Mouse (Mus musculus) right cerebral cortex, postnatal 36 days (tissue): ENCODE measurements around the gene Creb3l1.
A peak's percentile ranks its signal among the peaks of the same experiment; 100 is the strongest.

ENCODE experiments used
- DNase-seq, 2 experiments: peaks; one replicate each; pipeline ENCODE4 v3.0.0; 2022; ENCODE audit warnings: low spot score in 2 of 2, mixed read lengths in 1 of 2

The Creb3l1 gene

GRCm38 (mm10) chr2:92024274-92024672 lies at the start of gene Creb3l1:
Gene Creb3l1, minus strand, starts transcription at chr2:92024502.
- no peak for DNase-seq

- no peak for DNase-seq
Observed at GRCm38 (mm10) chr2:92071143-92071542, 46.8 kb upstream of the Creb3l1 start.

- no peak for DNase-seq
Observed at GRCm38 (mm10) chr2:92069630-92070029, 45.3 kb upstream of the Creb3l1 start.

GRCm38 (mm10) chr2:92067600-92067999 lies 43.3 kb upstream of the Creb3l1 start:
- no peak for DNase-seq

- DNase-seq, result no peak
Observed at GRCm38 (mm10) chr2:92066899-92067298, 42.6 kb upstream of the Creb3l1 start.

GRCm38 (mm10) chr2:92065938-92066337 lies 41.6 kb upstream of the Creb3l1 start:
- no peak for DNase-seq

GRCm38 (mm10) chr2:92065269-92065888 lies 41.1 kb upstream of the Creb3l1 start:
- DNase-seq, result no peak

- no peak for DNase-seq
Observed at GRCm38 (mm10) chr2:92063106-92063505, 38.8 kb upstream of the Creb3l1 start.

GRCm38 (mm10) chr2:92061337-92061736 lies 37.0 kb upstream of the Creb3l1 start:
- DNase-seq, result no peak

- no peak for DNase-seq
Observed at GRCm38 (mm10) chr2:92060291-92060690, 36.0 kb upstream of the Creb3l1 start.

- DNase-seq, result peak; percentile 53 to 67
Observed at GRCm38 (mm10) chr2:92059481-92060220, 35.3 kb upstream of the Creb3l1 start.

- no peak for DNase-seq
Observed at GRCm38 (mm10) chr2:92058936-92059335, 34.6 kb upstream of the Creb3l1 start.

GRCm38 (mm10) chr2:92058469-92058868 lies 34.2 kb upstream of the Creb3l1 start:
- DNase-seq, result peak; percentile 92 to 93

- no peak for DNase-seq
Observed at GRCm38 (mm10) chr2:92056760-92057159, 32.5 kb upstream of the Creb3l1 start.

- peak; percentile 34 to 59 for DNase-seq
Observed at GRCm38 (mm10) chr2:92055831-92056236, 31.5 kb upstream of the Creb3l1 start.

- DNase-seq, result peak; percentile 82
Observed at GRCm38 (mm10) chr2:92055101-92055813, 31.0 kb upstream of the Creb3l1 start.

GRCm38 (mm10) chr2:92052754-92053153 lies 28.5 kb upstream of the Creb3l1 start:
- no peak for DNase-seq

- peak; percentile 34 to 57 for DNase-seq
Observed at GRCm38 (mm10) chr2:92052188-92052587, 27.9 kb upstream of the Creb3l1 start.

GRCm38 (mm10) chr2:92048034-92048690 lies 23.9 kb upstream of the Creb3l1 start:
- no peak for DNase-seq

- DNase-seq, result no peak
Observed at GRCm38 (mm10) chr2:92047601-92048000, 23.3 kb upstream of the Creb3l1 start.

- DNase-seq, result no peak
Observed at GRCm38 (mm10) chr2:92043285-92043684, 19.0 kb upstream of the Creb3l1 start.

GRCm38 (mm10) chr2:92041538-92041937 lies 17.2 kb upstream of the Creb3l1 start:
- no peak for DNase-seq
